Mouse (Mus musculus): ENCODE measurements at regions not wholly inside any gene's neighbourhood (a gene's known extent, or its start where the extent isn't known, plus 50 kb on each side); places are given as distances from the start of the nearest gene placed in this dataset.
A peak's percentile ranks its signal among the peaks of the same experiment; 100 is the strongest.

- no peak for DNase-seq
Measured at GRCm38 (mm10) chr4:55734331-55734730, 202.1 kb upstream of the Klf4 start.

GRCm38 (mm10) chr4:55733223-55733622 lies 201.0 kb upstream of the Klf4 start:
- DNase-seq: no peak

- peak; percentile 73 to 76 for DNase-seq
Measured at GRCm38 (mm10) chr4:55732006-55732405, 199.7 kb upstream of the Klf4 start.

GRCm38 (mm10) chr4:55730266-55730665 lies 198.0 kb upstream of the Klf4 start:
- no peak for DNase-seq

GRCm38 (mm10) chr4:55727178-55727577 lies 194.9 kb upstream of the Klf4 start:
- no peak for DNase-seq

- DNase-seq: no peak
Measured at GRCm38 (mm10) chr4:55726081-55726480, 193.8 kb upstream of the Klf4 start.

- DNase-seq: no peak
Measured at GRCm38 (mm10) chr4:55724286-55724685, 192.0 kb upstream of the Klf4 start.

- DNase-seq: no peak
Measured at GRCm38 (mm10) chr4:55723124-55723523, 190.9 kb upstream of the Klf4 start.

- no peak for DNase-seq
Measured at GRCm38 (mm10) chr4:55722388-55722787, 190.1 kb upstream of the Klf4 start.

GRCm38 (mm10) chr4:55721834-55722233 lies 189.6 kb upstream of the Klf4 start:
- peak; percentile 45 to 47 for DNase-seq

- peak; percentile 42 to 49 for DNase-seq
Measured at GRCm38 (mm10) chr4:55718438-55718837, 186.2 kb upstream of the Klf4 start.

GRCm38 (mm10) chr4:55716161-55716651 lies 183.9 kb upstream of the Klf4 start:
- DNase-seq: peak; percentile 56 to 57

- no peak for DNase-seq
Measured at GRCm38 (mm10) chr4:55711500-55712341, 179.5 kb upstream of the Klf4 start.

GRCm38 (mm10) chr4:55710476-55710875 lies 178.2 kb upstream of the Klf4 start:
- no peak for DNase-seq

GRCm38 (mm10) chr4:55708808-55709207 lies 176.5 kb upstream of the Klf4 start:
- no peak for DNase-seq

GRCm38 (mm10) chr4:55707916-55708315 lies 175.7 kb upstream of the Klf4 start:
- DNase-seq: no peak

GRCm38 (mm10) chr4:55704921-55705320 lies 172.7 kb upstream of the Klf4 start:
- peak; percentile 58 to 61 for DNase-seq

- DNase-seq: no peak
Measured at GRCm38 (mm10) chr4:55703346-55703916, 171.2 kb upstream of the Klf4 start.

- DNase-seq: no peak
Measured at GRCm38 (mm10) chr4:55701334-55701733, 169.1 kb upstream of the Klf4 start.

GRCm38 (mm10) chr4:55699917-55700316 lies 167.7 kb upstream of the Klf4 start:
- no peak for DNase-seq

- no peak for DNase-seq
Measured at GRCm38 (mm10) chr4:55699161-55699560, 166.9 kb upstream of the Klf4 start.

- no peak for DNase-seq
Measured at GRCm38 (mm10) chr4:55697108-55697507, 164.8 kb upstream of the Klf4 start.

GRCm38 (mm10) chr4:55696428-55696827 lies 164.2 kb upstream of the Klf4 start:
- DNase-seq: peak; percentile 67 to 78

- DNase-seq: no peak
Measured at GRCm38 (mm10) chr4:55695246-55695645, 163.0 kb upstream of the Klf4 start.

Measured in adrenal gland, postnatal 36 days (tissue).